Mouse (Mus musculus) hindbrain, embryonic 10.5 days (tissue): Measurements from ENCODE around the gene Chsy1. TPM values are rescaled to one million over a fixed set of nuclear protein-coding genes. Genes with fewer than 3 reads are reported as not detected.

Experiments used
- DNase-seq: peaks from one replicate; pipeline ENCODE4 v3.0.0-alpha.2; 2017; ENCODE audit warnings: low spot score
- H3K27ac ChIP-seq: fragments of 300-500 bp; sonication (generic); 2 replicates; pipeline ENCODE4 v1.5.1; 2016; ENCODE audit warnings: mild to moderate bottlenecking, moderate library complexity
- H3K27me3 ChIP-seq: fragments of 300-500 bp; sonication (generic); 2 replicates; pipeline ENCODE4 v1.6.1; 2016; ENCODE audit warnings: mild to moderate bottlenecking; ENCODE audit not compliant: poor library complexity, insufficient read depth, severe bottlenecking
- H3K36me3 ChIP-seq: fragments of 300-500 bp; sonication (generic); 2 replicates; pipeline ENCODE4 v1.6.1; 2016; ENCODE audit warnings: mild to moderate bottlenecking, moderate library complexity
- H3K4me1 ChIP-seq: fragments of 300-500 bp; sonication (generic); replicated peaks from 2 replicates; pipeline ENCODE4 v1.6.1; 2016; ENCODE audit warnings: mild to moderate bottlenecking
- H3K4me3 ChIP-seq: fragments of 300-500 bp; sonication (generic); 2 replicates; pipeline ENCODE4 v1.5.1; 2016; ENCODE audit warnings: mild to moderate bottlenecking, moderate library complexity
- H3K9me3 ChIP-seq: fragments of 300-500 bp; sonication (generic); 2 replicates; pipeline ENCODE4 v1.6.1; 2016; ENCODE audit warnings: mild to moderate bottlenecking, moderate library complexity
- WGBS: fragments of 180-500 bp; shearing (Covaris S2); methylation state at CpG from one replicate; pipeline ENCODE4 v1.1.7; 2016; 5-methylcytosine and 5-hydroxymethylcytosine counted together
- polyA plus RNA-seq: library from polyadenylated mRNA; unstranded; fragments of >200 nt; fragmentation: Nextera tagmentation; extraction: Ambion mirVana; gene quantifications from 2 replicates; pipeline ENCODE4 v1.2.1, GENCODE M21; 2016

Gene Chsy1
- polyA plus RNA-seq, 1 experiment from 2014 or later = 9.6 TPM

DNA sequence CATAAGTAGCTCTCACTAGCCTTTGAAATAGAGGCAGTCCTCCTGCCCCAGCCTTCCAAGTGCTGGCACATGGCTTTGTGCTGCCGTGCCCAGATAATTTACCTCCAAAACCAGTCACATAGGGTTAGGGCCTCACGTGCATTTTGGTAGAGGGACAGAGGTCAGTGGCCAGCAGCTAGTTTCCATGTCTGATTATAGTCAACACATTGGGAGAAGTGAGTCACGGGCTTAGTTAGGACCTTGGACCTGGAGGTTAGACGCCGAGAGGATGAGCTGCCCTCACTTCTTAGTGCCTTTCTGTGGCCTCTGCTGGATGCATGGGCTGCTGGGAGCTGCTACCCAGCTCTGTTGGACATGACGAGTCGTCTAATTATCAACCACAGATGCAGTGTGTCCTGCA lies 107.7 kb downstream of the Chsy1 start:
- Histone ChIP-seq H3K27me3 (no peaks in the 10 kb centered on the region), H3K36me3 (no peaks in the 10 kb centered on the region), H3K9me3 (no peaks in the 10 kb centered on the region), H3K4me1 (peaks cover 34% of the 10 kb centered on the region), H3K4me3 (no peak overlapping the region), H3K27ac (peak overlapping the region; percentile 70)
- DNase-seq = no peak
- WGBS = 79% methylated on average over 7 of the region's 7 CpGs

DNA sequence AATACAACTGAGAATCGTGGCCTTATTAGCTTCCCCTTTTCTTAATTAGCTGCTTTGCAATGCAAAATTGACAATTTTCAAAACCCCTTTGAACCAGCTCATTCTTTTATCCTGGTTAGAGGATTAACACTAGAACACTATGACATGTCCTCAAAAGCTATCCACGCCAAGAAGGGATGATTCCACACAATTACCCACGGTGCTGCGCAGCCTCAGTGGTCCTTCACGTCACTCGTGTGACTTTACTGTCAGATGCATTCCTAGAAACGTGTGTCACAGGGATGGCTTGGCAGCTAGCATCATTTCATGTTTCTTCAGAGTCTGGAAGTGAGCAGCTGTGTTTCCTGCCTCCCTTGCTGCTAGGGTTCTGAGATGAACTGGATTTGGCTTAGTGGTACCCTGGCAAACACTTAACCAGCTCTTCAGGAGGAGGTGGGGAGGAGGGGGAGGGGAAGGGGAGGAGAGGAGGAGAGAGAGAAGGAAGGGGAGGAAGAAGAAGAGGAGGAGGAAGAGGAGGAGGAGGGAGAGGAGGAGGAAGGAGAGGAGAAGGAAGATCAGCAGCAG lies 108.3 kb downstream of the Chsy1 start:
- WGBS = 83% methylated on average over 7 of the region's 7 CpGs
- peak overlapping the region; percentile 72 for H3K27ac ChIP-seq
- no peaks in the 10 kb centered on the region for H3K9me3 ChIP-seq
- H3K4me3 ChIP-seq = no peak overlapping the region
- H3K27me3 ChIP-seq = no peaks in the 10 kb centered on the region
- no peaks in the 10 kb centered on the region for H3K36me3 ChIP-seq
- H3K4me1 ChIP-seq = peaks cover 38% of the 10 kb centered on the region
- no peak for DNase-seq

DNA sequence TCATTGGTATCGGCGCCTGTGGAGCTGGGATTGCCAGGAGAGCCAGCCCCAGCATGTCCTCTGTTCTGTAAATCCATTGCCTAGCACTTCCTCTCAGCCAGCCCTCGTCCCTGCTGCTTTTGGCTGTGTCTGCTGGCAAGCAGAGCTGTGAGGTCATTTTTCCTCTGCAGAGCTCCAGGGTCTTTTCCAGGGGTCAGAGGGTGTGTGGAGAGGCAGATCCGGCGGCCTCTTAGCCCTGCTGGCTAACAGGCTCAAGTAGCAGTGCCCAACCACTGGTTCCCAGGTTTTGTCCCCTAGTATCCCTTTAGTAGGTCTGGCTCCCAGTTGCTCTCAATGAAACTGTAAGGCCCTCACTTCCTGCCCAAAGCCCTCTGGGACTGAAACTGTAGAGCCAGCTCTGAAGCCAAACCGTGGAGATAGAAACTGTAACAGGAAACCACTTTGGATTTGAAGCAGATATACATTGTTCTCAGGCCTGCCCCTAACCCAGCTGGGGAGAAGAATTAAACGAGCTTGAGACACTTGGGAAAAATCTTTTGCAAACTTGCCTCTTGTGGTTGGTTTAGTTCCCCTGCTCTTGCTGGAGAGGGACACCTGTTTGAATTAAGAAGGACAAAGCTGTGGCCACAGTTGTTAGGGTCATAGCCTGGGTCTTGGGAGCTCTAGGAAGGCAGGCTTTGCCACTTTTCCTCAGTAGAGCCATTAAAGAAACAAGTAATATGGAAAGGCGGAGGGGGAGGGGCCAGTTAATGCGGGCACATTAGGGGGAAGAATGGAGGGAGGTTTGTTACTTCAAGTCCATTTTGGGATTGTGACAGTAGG lies 109.1 kb downstream of the Chsy1 start:
- WGBS = 32% methylated on average over 9 of the region's 9 CpGs
- DNase-seq = peak; percentile 55

DNA sequence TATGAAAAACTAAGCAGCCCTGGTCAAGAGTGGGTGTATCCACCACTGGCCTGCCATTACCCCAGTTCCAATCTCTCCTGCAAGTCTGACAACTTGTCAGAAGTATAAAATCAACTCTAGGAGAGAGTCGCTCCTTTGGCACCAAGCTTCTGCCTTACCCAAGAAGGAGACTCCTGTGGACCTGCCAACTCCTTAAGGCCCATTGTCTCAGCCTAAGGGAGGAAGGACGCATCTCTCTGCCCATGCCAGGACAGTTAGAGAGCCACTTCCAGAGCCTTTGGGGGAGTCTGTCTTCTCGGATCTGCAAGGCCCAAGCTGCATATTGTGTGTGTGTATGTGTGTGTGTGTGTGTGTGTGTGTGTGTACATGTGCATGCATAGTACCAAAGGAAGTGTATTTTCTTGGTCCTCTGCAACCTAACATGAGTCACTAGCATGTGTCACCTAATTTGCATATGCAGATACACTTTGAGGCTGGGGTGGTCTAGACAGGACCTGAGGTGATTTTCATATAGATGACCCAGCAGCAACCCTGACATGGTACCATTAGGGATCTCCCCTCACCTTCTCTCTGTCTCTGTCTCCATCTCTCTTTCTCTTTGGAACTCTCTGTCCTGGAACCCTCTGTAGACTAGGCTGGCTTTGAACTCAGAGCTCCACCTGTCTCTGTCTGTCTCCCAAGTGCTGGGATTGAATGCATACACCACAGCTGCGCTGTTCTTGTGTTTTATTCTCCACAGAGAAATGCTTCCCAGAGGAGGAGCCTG lies 109.9 kb downstream of the Chsy1 start:
- DNase-seq = no peak
- Histone ChIP-seq H3K9me3 (no peaks in the 10 kb centered on the region), H3K36me3 (no peaks in the 10 kb centered on the region), H3K4me1 (peaks cover 42% of the 10 kb centered on the region), H3K4me3 (no peak overlapping the region), H3K27ac (peak overlapping the region; percentile 72; the same call in 1 of the 2 replicates), H3K27me3 (no peaks in the 10 kb centered on the region)
- WGBS = 87% methylated on average over 4 of the region's 4 CpGs

More for the DNA sequence above, 109.1 kb downstream of the Chsy1 start:
- Histone ChIP-seq H3K9me3 (no peaks in the 10 kb centered on the region), H3K27me3 (no peaks in the 10 kb centered on the region), H3K4me1 (peaks cover 42% of the 10 kb centered on the region), H3K4me3 (no peak overlapping the region), H3K36me3 (no peaks in the 10 kb centered on the region), H3K27ac (peak overlapping the region; percentile 72)

DNA sequence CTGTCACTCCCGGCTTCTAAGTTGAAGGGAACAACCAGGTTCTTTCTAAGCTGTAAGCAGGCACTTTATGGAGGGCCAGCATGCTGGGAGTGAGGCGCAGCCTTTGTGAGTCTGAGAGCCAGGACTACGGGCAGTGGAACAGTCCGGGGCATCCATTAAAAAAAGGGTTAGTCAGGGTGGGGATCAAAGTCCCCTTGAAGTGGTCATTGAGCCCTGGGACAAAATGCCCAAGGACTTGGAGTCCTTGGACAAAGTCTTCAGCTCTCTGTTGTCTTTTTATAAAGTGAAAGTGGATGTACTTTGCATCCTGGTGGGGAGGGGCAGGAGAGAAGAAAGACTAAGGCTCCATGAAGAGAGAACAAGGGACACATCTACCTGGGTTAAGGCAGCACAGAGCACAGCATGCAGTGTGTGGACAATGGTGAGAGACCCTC lies 110.5 kb downstream of the Chsy1 start:
- 0 out of 2 replicates have a peak overlapping the region, but pooled peaks have one; percentile 5 for H3K27ac ChIP-seq
- no peak for DNase-seq
- WGBS = 80% methylated on average over 4 of the region's 4 CpGs
- H3K4me1 ChIP-seq = peaks cover 42% of the 10 kb centered on the region
- H3K4me3 ChIP-seq = no peak overlapping the region
- no peaks in the 10 kb centered on the region for H3K9me3 ChIP-seq
- H3K36me3 ChIP-seq = no peaks in the 10 kb centered on the region
- no peaks in the 10 kb centered on the region for H3K27me3 ChIP-seq

DNA sequence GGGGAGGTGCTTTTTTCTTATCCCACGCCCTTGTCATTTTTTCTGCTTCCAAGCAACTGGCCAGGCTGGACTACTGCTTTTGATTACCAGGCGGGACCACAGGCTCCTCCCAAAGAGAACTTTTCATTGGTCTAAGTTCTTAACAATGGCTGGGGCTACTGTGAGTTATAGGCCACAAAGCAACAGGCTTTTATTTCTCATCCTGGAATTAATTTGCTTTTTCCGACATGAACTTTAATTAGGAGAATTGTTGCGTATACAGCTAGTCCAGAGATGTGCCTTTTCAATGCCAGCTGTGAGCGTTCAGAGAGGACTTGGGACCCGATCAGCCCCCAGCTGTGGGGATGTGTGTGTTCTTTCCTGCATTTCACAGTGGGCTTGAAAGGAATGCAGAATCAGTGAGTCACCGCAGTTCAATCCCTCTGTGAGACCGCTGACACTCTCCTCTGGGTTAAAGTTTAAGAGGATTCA lies 113.3 kb downstream of the Chsy1 start:
- Histone ChIP-seq H3K9me3 (no peaks in the 10 kb centered on the region), H3K27ac (peak overlapping the region; percentile 19), H3K36me3 (no peaks in the 10 kb centered on the region), H3K4me3 (no peak overlapping the region), H3K4me1 (peaks cover 32% of the 10 kb centered on the region), H3K27me3 (no peaks in the 10 kb centered on the region)
- peak; percentile 38 for DNase-seq
- 22% methylated on average over 8 of the region's 8 CpGs for WGBS

Other genes with a start within 250 kb of the Chsy1 start
- gene Pcsk6, start 247.8 kb upstream of the Chsy1 start, polyA plus RNA-seq = 1.0 and 1.2 TPM in 2 replicates
- not detected in 2 replicates for gene Gm45213, start 65.9 kb upstream of the Chsy1 start, polyA plus RNA-seq
- gene Snrpa1, start 50.5 kb upstream of the Chsy1 start, polyA plus RNA-seq = 236 and 247 TPM in 2 replicates
- 90.0 and 94.0 TPM in 2 replicates for gene Selenos, start 29.9 kb upstream of the Chsy1 start, polyA plus RNA-seq